Mouse (Mus musculus) lung, postnatal 14 days (tissue): Measurements from ENCODE around the gene Vdac2.

Source experiments
- DNase-seq: peaks from one replicate; pipeline ENCODE4 v3.0.0; 2021

The Vdac2 gene

GRCm38 (mm10) chr14:21853456-21854109 is 28.5 kb downstream of the Vdac2 start:
- DNase-seq = peak; percentile 82

DNA sequence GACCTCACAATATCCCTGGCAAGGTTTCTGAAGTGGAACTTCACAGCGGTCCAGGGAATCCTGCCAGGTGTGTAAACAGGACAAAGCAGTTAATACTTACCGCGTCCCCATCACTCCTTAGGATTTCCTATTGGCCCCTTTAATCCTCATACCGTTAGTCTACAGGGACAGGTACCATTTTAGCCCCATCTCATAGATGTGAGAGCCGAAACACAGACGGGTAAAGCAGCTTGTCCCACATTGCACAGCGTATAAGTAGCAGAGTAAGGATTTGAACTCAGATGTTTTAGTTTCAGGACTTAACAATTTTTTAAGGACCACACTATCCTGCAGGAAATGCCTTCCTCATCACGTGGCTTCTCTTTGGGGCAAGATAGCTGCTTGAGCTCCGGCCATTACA is 29.2 kb downstream of the Vdac2 start:
- DNase-seq = peak; percentile 36

DNA sequence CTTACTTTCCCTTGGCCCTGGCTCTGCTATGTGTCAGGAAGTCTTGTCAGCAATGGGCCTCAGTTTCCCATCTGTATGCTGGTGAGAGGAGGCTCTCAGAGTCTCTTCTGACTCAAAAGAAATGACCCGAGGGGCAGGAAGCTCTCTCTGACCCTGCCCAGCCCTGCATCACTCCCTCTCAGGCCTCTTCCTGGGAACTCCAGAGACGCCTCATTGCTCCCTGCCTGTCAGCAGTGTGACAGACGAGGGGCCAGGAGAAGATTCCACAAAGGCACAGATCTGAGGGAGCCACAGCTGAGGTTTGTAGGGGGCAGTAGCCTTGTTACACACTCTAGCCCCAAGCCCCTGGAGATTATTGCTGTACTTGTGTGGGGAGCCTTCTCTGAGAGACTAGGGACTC is 30.9 kb downstream of the Vdac2 start:
- no peak for DNase-seq

GRCm38 (mm10) chr14:21856886-21857285 is 31.8 kb downstream of the Vdac2 start:
- no peak for DNase-seq

DNA sequence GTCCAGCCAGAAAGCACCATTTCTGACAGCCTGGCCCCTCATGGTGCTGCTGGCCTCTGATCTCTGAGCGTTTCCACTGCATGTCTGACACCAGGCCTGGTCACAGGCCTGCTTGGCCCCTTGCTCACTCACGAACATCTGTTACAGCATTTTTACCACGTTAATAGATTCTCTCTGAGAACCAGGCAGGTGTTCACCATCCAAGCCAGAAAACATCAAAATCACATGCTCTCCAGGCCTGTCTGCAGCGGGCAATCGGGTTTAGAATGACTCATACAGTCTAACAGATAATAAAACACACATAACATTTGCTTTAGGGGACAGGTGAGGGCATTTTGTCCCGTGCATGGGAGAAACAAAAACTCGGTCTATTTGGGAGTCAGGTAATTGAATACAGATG is 41.3 kb downstream of the Vdac2 start:
- no peak for DNase-seq

- DNase-seq = no peak
Observed at GRCm38 (mm10) chr14:21866816-21867215, 41.8 kb downstream of the Vdac2 start.

GRCm38 (mm10) chr14:21890430-21890829 is 65.4 kb downstream of the Vdac2 start:
- DNase-seq = peak; percentile 49

- DNase-seq = peak; percentile 27
Observed at GRCm38 (mm10) chr14:21891581-21892340, 66.7 kb downstream of the Vdac2 start.

DNA sequence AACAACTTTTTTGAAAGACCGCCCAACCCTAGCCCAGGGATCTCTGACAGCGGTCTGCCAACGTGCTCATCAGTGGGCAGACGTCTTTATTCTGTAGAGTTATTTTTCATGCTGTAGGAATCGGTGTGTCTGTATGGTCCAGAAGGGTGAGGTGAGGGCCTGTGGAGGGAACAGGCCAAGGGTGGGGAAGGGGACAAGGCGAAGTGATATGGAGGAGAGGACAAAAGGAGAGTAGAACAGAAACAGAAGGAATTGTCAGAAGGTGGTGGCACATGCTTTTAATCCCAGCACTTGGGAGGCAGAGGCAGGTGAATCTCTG is 67.3 kb downstream of the Vdac2 start:
- DNase-seq = no peak
